Mouse (Mus musculus) activated CD4-positive, CD25-positive, alpha-beta regulatory T cell (primary cell): ENCODE data around the gene Trim26. TPM values are rescaled to one million over a fixed set of nuclear protein-coding genes. Genes with fewer than 3 reads are reported as not detected.

ENCODE experiments used
- polyA plus RNA-seq, 2 experiments: library from polyadenylated mRNA; unstranded; fragments of 100-300 nt; shearing (Covaris generic); gene quantifications; one replicate each; pipeline ENCODE4 v1.2.1; 2017

Trim26 gene
- polyA plus RNA-seq: 100 to 1,000 TPM; 102 to 109 TPM

GRCm38 (mm10) chr17:36836874-36837647, at the start of gene Trim26:
TSS of gene Trim26 (plus strand) at chr17:36837134.

GRCm38 (mm10) chr17:36811871-36812270, 25.1 kb upstream of the Trim26 start, which contains the start of gene H2-M10.6:
TSS of gene H2-M10.6 (plus strand) at chr17:36812171.

GRCm38 (mm10) chr17:36866719-36867527, 30.0 kb downstream of the Trim26 start, which contains the start of gene Trim15:
TSS of gene Trim15 (minus strand) at chr17:36867210.

GRCm38 (mm10) chr17:36869284-36869954, 32.5 kb downstream of the Trim26 start, which contains the start of gene Trim10:
TSS of gene Trim10 (plus strand) at chr17:36869574.

GRCm38 (mm10) chr17:36890073-36890903, 53.4 kb downstream of the Trim26 start, which contains the start of gene Trim40:
TSS of gene Trim40 (minus strand) at chr17:36890123.

GRCm38 (mm10) chr17:36897552-36898205, 60.7 kb downstream of the Trim26 start, which contains the start of gene Trim31:
TSS of gene Trim31 (plus strand) at chr17:36898118.

Other genes starting within 250 kb of the Trim26 start
- under 1 TPM in 1 of 2 experiments, not detected in 1; 0.32 TPM for gene H2-M9, start 194.5 kb upstream of the Trim26 start, polyA plus RNA-seq
- not detected for gene H2-M1, start 164.9 kb upstream of the Trim26 start, polyA plus RNA-seq
- not detected for gene H2-M10.5, start 64.2 kb upstream of the Trim26 start, polyA plus RNA-seq
- not detected for gene H2-M10.6, start 25.0 kb upstream of the Trim26 start, polyA plus RNA-seq
- under 1 TPM; 0.47 to 0.57 TPM for gene Trim15, start 30.1 kb downstream of the Trim26 start, polyA plus RNA-seq
- under 1 TPM in 1 of 2 experiments, not detected in 1; 0.10 TPM for gene Trim10, start 32.4 kb downstream of the Trim26 start, polyA plus RNA-seq
- not detected for gene Trim40, start 53.0 kb downstream of the Trim26 start, polyA plus RNA-seq
- under 1 TPM in 1 of 2 experiments, not detected in 1; 0.15 TPM for gene Trim31, start 61.0 kb downstream of the Trim26 start, polyA plus RNA-seq
- gene Rnf39, start 105.8 kb downstream of the Trim26 start, polyA plus RNA-seq: under 1 TPM in 1 of 2 experiments, not detected in 1; 0.38 TPM
- 100 to 1,000 TPM; 141 to 146 TPM for gene Ppp1r11, start 114.6 kb downstream of the Trim26 start, polyA plus RNA-seq
- gene Znrd1, start 121.4 kb downstream of the Trim26 start, polyA plus RNA-seq: 10 to 100 TPM; 76.7 to 88.4 TPM
- gene Znrd1as, start 121.5 kb downstream of the Trim26 start, polyA plus RNA-seq: 1 to 10 TPM; 2.8 to 2.9 TPM
- under 1 TPM; 0.23 to 0.41 TPM for gene 2410137M14Rik, start 144.1 kb downstream of the Trim26 start, polyA plus RNA-seq
- gene H2-M5, start 152.4 kb downstream of the Trim26 start, polyA plus RNA-seq: under 1 TPM in 1 of 2 experiments, not detected in 1; 0.12 TPM
- gene Zfp57, start 164.0 kb downstream of the Trim26 start, polyA plus RNA-seq: not detected
- gene Mog, start 186.3 kb downstream of the Trim26 start, polyA plus RNA-seq: not detected
- gene Gabbr1, start 208.8 kb downstream of the Trim26 start, polyA plus RNA-seq: 10 to 100 TPM; 10.7 to 14.6 TPM